Mouse (Mus musculus) intestine, postnatal 0 days (tissue): Measurements from ENCODE around the gene Ganc. TPM values are rescaled to one million over a fixed set of nuclear protein-coding genes. Genes with fewer than 3 reads are reported as not detected.
A peak's percentile ranks its signal among the peaks of the same experiment; 100 is the strongest.

Experiments used
- ATAC-seq: fragments of 200-750 bp; cut with Nextera tagmentation; 2 replicates; pipeline ENCODE4 v1.8.0; 2017; ENCODE audit warnings: mild to moderate bottlenecking, moderate TSS enrichment, moderate library complexity
- H3K27ac ChIP-seq: fragments of 300-500 bp; sonication (generic); 2 replicates; pipeline ENCODE4 v1.5.1; 2014; ENCODE audit warnings: mild to moderate bottlenecking, low read depth, low read length, moderate library complexity
- H3K27me3 ChIP-seq: fragments of 300-500 bp; sonication (generic); replicated peaks from 2 replicates; pipeline ENCODE4 v1.6.1; 2014; ENCODE audit warnings: low read length, mixed read lengths; ENCODE audit not compliant: control insufficient read depth, insufficient read depth
- H3K36me3 ChIP-seq: fragments of 300-500 bp; sonication (generic); 2 replicates; pipeline ENCODE4 v1.6.1; 2014; ENCODE audit warnings: mild to moderate bottlenecking, moderate library complexity; ENCODE audit not compliant: control insufficient read depth, insufficient read depth
- H3K4me1 ChIP-seq: fragments of 300-500 bp; sonication (generic); replicated peaks from 2 replicates; pipeline ENCODE4 v1.6.1; 2014; ENCODE audit warnings: antibody characterized with exemption, low read length, mixed read lengths; ENCODE audit not compliant: control insufficient read depth, insufficient read depth
- H3K4me2 ChIP-seq: fragments of 300-500 bp; sonication (generic); replicated peaks from 2 replicates; pipeline ENCODE4 v1.6.1; 2014; ENCODE audit warnings: low read depth, mild to moderate bottlenecking, moderate library complexity
- H3K4me3 ChIP-seq: fragments of 300-500 bp; sonication (generic); 2 replicates; pipeline ENCODE4 v1.5.1; 2014; ENCODE audit warnings: low read depth, low read length
- H3K9ac ChIP-seq: fragments of 300-500 bp; sonication (generic); 2 replicates; pipeline ENCODE4 v1.6.1; 2014; ENCODE audit warnings: mild to moderate bottlenecking, low read depth, low read length
- H3K9me3 ChIP-seq: fragments of 300-500 bp; sonication (generic); 2 replicates; pipeline ENCODE4 v1.6.1; 2016; ENCODE audit warnings: mixed run types; ENCODE audit not compliant: control insufficient read depth
- CTCF ChIP-seq: sonication (generic); IDR thresholded peaks from 2 replicates; pipeline ENCODE4 v1.5.1; 2016; ENCODE audit warnings: low read depth, mild to moderate bottlenecking, control low read depth, antibody characterized with exemption, moderate library complexity
- WGBS: fragments of 180-500 bp; shearing (Covaris S2); extraction: QIAGEN DNeasy Blood & Tissue Kit; methylation state at CpG from one replicate; pipeline ENCODE4 v1.1.7; 2014; 5-methylcytosine and 5-hydroxymethylcytosine counted together
- polyA plus RNA-seq: library from polyadenylated mRNA; unstranded; fragments of >200 nt; fragmentation: Nextera tagmentation; extraction: Ambion mirVana; gene quantifications from 2 replicates; pipeline ENCODE4 v1.2.1, GENCODE M21; 2015

Ganc gene
- polyA plus RNA-seq, 1 experiment from 2014 or later: 9.0 TPM

DNA sequence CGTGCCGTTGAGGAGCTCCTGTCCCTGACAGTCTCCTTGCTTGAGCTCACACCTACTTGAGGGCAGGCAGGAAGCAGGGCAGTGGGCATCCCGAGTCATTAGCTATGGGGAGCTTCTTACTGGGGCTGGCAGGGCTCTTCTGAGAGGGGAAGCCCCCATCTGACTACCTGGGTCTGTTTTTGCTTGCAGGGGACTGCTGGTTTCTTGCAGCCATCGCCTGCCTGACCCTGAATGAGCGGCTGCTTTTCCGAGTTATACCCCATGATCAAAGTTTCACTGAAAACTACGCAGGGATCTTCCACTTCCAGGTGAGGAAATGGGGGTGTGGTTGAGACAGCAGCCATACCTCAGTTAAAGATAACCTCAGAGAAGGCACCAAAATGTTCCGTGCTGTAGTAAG lies 78.2 kb downstream of the Ganc start:
- WGBS: 46% methylated on average over 8 of the region's 8 CpGs

DNA sequence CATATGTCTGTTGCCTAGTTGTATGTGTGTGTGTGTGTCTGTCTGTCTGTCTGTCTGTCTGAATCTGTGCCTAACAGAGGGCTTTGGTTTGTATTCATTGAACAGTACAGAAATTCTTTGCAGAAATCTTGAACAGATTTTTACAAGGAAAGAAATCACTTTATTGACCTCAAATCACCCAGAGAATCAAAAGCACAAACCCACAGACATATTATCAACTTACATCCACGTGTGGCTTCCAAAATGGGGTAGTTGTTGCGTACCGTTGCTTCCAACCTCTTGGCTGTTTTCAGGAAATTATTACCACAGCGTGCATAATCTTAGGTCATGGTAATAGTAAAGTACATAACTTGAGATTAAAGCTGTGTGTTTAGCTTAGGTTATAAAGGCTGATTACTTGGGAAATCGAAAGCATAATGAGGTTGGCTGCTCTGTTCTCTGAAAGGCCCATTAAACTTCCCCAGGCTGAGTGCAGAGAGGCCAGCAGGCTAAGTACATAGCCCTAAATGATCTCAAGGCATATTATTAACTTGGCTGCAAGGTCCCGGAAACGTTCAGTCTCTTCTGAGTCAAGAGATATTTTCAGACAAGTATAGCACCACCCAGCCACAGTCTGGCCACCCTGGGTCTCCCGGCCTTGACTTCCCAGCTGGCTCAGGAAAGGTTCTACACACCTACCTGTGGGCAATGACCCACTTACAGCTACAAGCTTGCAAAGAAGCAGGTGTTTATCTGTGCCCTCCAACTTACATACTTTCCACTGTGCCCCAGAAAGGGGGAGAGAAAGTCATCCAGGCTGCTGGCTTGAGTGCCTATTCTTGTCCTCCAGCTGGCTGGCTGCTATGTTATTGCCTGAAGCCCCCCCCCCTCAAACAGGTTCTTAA lies 79.1 kb downstream of the Ganc start:
- Histone ChIP-seq H3K36me3 (no peaks in the 10 kb centered on the region), H3K9ac (no peak overlapping the region), H3K4me3 (no peak overlapping the region), H3K9me3 (no peaks in the 10 kb centered on the region), H3K4me1 (0 out of 2 replicates have a peak, but pooled peaks cover 5% of the 10 kb centered on the region), H3K27me3 (no peaks in the 10 kb centered on the region), H3K4me2 (peak overlapping the region; percentile 14; the same call in 1 of the 2 replicates), H3K27ac (peak overlapping the region; percentile 77)
- 34% methylated on average over 8 of the region's 8 CpGs for WGBS
- ATAC-seq: peak; percentile 86
- no peak for TF ChIP-seq CTCF

More for the DNA sequence above, 78.2 kb downstream of the Ganc start:
- TF ChIP-seq CTCF: no peak
- no peak for ATAC-seq
- H3K36me3 ChIP-seq: no peaks in the 10 kb centered on the region
- H3K4me1 ChIP-seq: 0 out of 2 replicates have a peak, but pooled peaks cover 5% of the 10 kb centered on the region
- H3K4me3 ChIP-seq: no peak overlapping the region
- H3K9ac ChIP-seq: no peak overlapping the region
- no peak overlapping the region for H3K27ac ChIP-seq
- no peaks in the 10 kb centered on the region for H3K27me3 ChIP-seq
- no peaks in the 10 kb centered on the region for H3K9me3 ChIP-seq
- H3K4me2 ChIP-seq: 0 out of 2 replicates have a peak overlapping the region, but pooled peaks have one; percentile 14

DNA sequence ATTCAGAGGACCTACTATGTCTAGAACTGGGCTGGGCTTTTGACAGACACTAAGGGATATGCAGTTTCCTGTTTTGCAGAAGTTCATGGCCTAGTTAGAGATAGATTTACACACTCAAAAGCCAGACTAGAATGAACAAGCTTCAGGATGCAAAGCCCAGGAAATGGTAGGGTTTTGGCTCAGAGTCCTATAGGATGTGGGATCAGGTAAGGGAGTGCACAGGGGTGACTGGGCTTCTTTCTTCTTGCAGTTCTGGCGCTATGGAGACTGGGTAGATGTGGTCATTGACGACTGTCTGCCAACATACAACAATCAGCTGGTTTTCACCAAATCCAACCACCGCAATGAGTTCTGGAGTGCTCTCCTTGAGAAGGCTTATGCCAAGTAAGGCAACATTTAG lies 80.5 kb downstream of the Ganc start:
- H3K27me3 ChIP-seq: no peaks in the 10 kb centered on the region
- H3K4me1 ChIP-seq: 0 out of 2 replicates have a peak, but pooled peaks cover 5% of the 10 kb centered on the region
- no peak overlapping the region for H3K27ac ChIP-seq
- H3K4me2 ChIP-seq: no peak overlapping the region
- no peak for ATAC-seq
- WGBS: 92% methylated on average over 3 of the region's 3 CpGs
- no peaks in the 10 kb centered on the region for H3K36me3 ChIP-seq
- no peaks in the 10 kb centered on the region for H3K9me3 ChIP-seq
- TF ChIP-seq CTCF: no peak
- H3K4me3 ChIP-seq: no peak overlapping the region
- H3K9ac ChIP-seq: no peak overlapping the region

DNA sequence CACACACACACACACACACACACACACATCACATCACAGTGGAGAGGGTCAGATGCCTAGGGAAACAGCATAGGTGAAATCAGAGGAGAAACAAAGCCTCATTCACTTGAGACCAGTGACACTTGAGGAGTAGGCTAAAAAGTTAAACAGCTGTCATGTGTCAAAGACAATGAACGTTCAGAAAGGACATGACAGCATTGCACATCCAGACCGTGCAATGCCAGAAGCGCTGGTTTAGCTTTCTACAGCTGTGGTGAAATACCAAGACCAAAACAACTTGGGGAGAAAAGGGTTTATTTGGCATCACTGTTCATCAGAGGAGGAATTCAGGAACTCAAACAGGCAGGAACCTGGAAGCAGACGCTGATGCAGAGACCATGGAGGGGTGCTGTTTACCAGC lies 89.6 kb downstream of the Ganc start:
- H3K4me2 ChIP-seq: no peak overlapping the region
- no peaks in the 10 kb centered on the region for H3K4me1 ChIP-seq
- TF ChIP-seq CTCF: no peak
- H3K9ac ChIP-seq: no peak overlapping the region
- H3K36me3 ChIP-seq: no peaks in the 10 kb centered on the region
- ATAC-seq: no peak
- H3K9me3 ChIP-seq: no peaks in the 10 kb centered on the region
- H3K27ac ChIP-seq: no peak overlapping the region
- 48% methylated on average over 4 of the region's 4 CpGs for WGBS
- no peaks in the 10 kb centered on the region for H3K27me3 ChIP-seq
- H3K4me3 ChIP-seq: no peak overlapping the region

DNA sequence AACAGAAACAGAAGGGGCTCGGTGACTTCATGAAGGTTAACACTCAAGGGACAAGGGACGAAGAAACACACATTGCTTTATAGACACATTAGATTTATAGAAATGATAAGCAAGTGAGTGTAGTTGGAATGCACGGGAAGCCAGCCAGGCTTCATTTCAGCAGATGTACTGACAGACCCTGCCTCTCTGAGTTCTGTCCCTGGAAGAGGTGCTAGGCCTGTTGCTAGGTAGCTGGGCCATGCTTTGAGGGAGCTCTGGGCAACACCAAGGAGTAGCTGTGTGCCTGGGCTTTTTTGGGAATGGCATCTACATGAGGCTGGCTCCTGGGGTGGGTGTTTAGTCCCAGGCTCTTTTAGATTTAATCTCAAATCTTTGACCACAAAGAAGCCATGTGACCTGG lies 92.8 kb downstream of the Ganc start:
- TF ChIP-seq CTCF: no peak
- no peaks in the 10 kb centered on the region for H3K9me3 ChIP-seq
- no peak overlapping the region for H3K4me2 ChIP-seq
- H3K36me3 ChIP-seq: no peaks in the 10 kb centered on the region
- WGBS: 65% methylated on average over 3 of the region's 3 CpGs
- H3K9ac ChIP-seq: no peak overlapping the region
- no peak for ATAC-seq
- H3K27ac ChIP-seq: no peak overlapping the region
- no peaks in the 10 kb centered on the region for H3K4me1 ChIP-seq
- no peaks in the 10 kb centered on the region for H3K27me3 ChIP-seq
- H3K4me3 ChIP-seq: no peak overlapping the region

DNA sequence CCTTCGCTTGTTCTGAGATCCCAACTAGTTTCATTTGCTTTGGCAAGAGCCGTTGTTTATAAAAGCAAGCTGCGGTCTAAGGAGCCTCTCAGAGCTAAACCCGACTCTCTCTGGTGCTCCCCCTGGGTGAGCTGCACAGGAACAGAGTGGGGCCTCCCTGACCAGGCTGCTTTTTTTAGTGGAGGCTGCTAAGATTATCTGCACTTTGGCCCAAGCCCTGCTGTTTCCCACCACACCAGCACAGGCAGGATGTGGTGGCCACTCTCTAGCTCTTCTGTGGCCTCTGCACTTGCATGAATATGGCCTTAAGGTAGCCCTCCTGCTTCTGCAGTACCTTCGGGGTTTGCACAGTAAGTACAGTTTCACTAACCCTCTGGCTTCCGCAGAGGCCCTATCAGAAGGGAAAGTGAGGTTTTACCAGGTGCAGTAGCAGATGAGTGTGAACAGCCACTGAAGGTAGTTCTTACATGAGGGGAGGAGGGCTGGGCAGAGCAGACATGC lies 96.3 kb downstream of the Ganc start:
- no peak overlapping the region for H3K27ac ChIP-seq
- H3K27me3 ChIP-seq: no peaks in the 10 kb centered on the region
- H3K9me3 ChIP-seq: no peaks in the 10 kb centered on the region
- no peaks in the 10 kb centered on the region for H3K36me3 ChIP-seq
- H3K4me3 ChIP-seq: no peak overlapping the region
- 0 out of 2 replicates have a peak, but pooled peaks have one; percentile 22 for TF ChIP-seq CTCF
- no peak for ATAC-seq
- no peaks in the 10 kb centered on the region for H3K4me1 ChIP-seq
- no peak overlapping the region for H3K4me2 ChIP-seq
- WGBS: 44% methylated on average over 6 of the region's 6 CpGs
- H3K9ac ChIP-seq: no peak overlapping the region
